Mouse (Mus musculus): ENCODE data around the gene Myo18a.

DNA sequence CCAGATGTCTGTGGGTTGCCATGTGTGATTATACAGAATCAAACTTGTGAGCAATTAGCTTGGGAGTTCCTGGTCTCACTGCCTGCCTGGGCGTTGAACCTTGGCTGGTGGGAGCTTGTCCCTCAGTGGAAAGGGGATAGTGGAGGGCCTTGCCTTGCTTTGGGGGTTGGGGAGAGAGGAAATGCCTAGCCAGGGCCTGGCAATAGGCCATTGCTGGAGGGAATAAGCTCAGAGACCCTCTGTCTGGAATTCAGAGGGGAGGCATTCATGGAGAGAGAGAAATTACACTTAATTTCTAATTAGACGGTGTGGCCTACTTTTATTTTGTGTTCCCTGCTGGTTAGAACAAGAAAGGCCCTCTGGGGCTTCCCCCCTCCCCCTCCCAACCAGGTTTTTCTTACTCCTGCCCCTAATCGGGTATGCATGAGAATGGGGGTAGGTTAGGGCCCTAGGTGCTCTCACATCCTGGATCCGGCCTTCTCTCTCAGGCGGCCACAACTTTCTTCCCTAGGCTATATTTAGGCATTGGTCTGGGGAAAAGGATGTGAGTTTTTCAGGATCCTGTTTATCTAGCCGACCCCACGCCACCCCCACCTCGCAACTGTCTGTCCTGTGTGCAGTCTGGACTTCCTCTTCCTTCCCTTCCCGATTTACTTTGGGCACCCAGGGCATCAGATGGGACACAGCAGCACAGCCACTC is 12.8 kb downstream of the Myo18a start:
- TF ChIP-seq CTCF (IDR thresholded peaks at IDR 0.05; ENCODE audit: control insufficient read depth, insufficient read depth, insufficient read length) (no peak), MYOD1 (IDR thresholded peaks at IDR 0.05; ENCODE audit: control insufficient read depth, insufficient read length, low read depth) (no peak), FOSL1 (IDR thresholded peaks at IDR 0.05; ENCODE audit: insufficient read depth, low read length, poor library complexity, severe bottlenecking) (no peak), CEBPB (IDR thresholded peaks at IDR 0.05; ENCODE audit: low read depth) (no peak), USF1 (IDR thresholded peaks at IDR 0.05; ENCODE audit: low read depth) (no peak), MYOG (IDR thresholded peaks at IDR 0.05; ENCODE audit: control insufficient read depth, extremely low read depth, insufficient read length) (no peak)
